ENCODE assay signal across 8 mouse cellular contexts in genomic region chr8:88570293-88570998, GRCm38 (mm10). TPM values are rescaled to one million over a fixed set of nuclear protein-coding genes. Genes with fewer than 3 reads are reported as not detected.
DNase-seq lines count a peak whose midpoint lies in the region; ATAC-seq and TF ChIP-seq lines count a peak whose summit lies in the region.

No protein-coding gene starts in this region.

- H3K4me1 ChIP-seq in intestine, postnatal 0 days (replicated peaks; ENCODE audit: control insufficient read depth, insufficient read depth, low read length) = peaks cover 4% of the 10 kb centered on the region; the same call in 1 of the 2 replicates

- H3K4me2 ChIP-seq in intestine, postnatal 0 days (replicated peaks; ENCODE audit: low read depth) = no peak overlapping the region

- H3K36me3 ChIP-seq in intestine, postnatal 0 days (ENCODE audit: control insufficient read depth, insufficient read depth) = no peaks in the 10 kb centered on the region

- no peak for ATAC-seq in intestine, postnatal 0 days

- intact Hi-C loops in gastrocnemius, postnatal 14 days (cut with DNase I; ENCODE audit: low total_unique reads) = no loop called here
- intact Hi-C loops in left cerebral cortex, postnatal 36 days (cut with DNase I) = no loop called here

- H3K9ac ChIP-seq in intestine, postnatal 0 days (ENCODE audit: low read depth, low read length) = no peak overlapping the region

- no peaks in the 10 kb centered on the region for H3K27me3 ChIP-seq in intestine, postnatal 0 days (replicated peaks; ENCODE audit: control insufficient read depth, insufficient read depth, low read length)

- 48% methylated on average over 10 of the region's 10 CpGs for WGBS in intestine, postnatal 0 days

- no peak for TF ChIP-seq CTCF in intestine, postnatal 0 days (IDR thresholded peaks at IDR 0.05; ENCODE audit: low read depth)
- no peak for TF ChIP-seq CTCF in layer of hippocampus, adult 2 months (conservative IDR thresholded peaks at IDR 0.05)

- H3K9me3 ChIP-seq in intestine, postnatal 0 days (ENCODE audit: control insufficient read depth) = no peaks in the 10 kb centered on the region

- DNase-seq in gastrocnemius, postnatal 14 days = peak; percentile 39
- no peak for DNase-seq in gastrocnemius, adult 8-10 months (ENCODE audit: low spot score in 2 of 2)
- peak; percentile 56 to 64 for DNase-seq in spleen, adult 18-20 months
- no peak for DNase-seq in spleen, adult 12 weeks (ENCODE audit: low spot score)
- peak; percentile 38 for DNase-seq in retina, embryonic 14.5 days (ENCODE audit: low spot score)
- DNase-seq in layer of hippocampus, adult 2 months (ENCODE audit: low spot score in 2 of 2) = no peak
- no peak for DNase-seq in left cerebral cortex, postnatal 36 days (ENCODE audit: low spot score in 2 of 2)

- H3K27ac ChIP-seq in intestine, postnatal 0 days (ENCODE audit: low read depth, low read length) = peak overlapping the region; percentile 64
- H3K27ac ChIP-seq in layer of hippocampus, adult 2 months = no peak overlapping the region

- H3K4me3 ChIP-seq in intestine, postnatal 0 days (ENCODE audit: low read depth, low read length) = no peak overlapping the region
- no peak overlapping the region for H3K4me3 ChIP-seq in layer of hippocampus, adult 2 months

RNA-seq across cellular contexts. Expression of gene Nkd1, which starts 49.3 kb away (rescaled TPM):
- total RNA-seq in gastrocnemius, postnatal 14 days (2021) = 1 to 10 TPM; 3.1 to 4.5 TPM
- total RNA-seq in gastrocnemius, adult 8-10 months (2022) = 1 to 10 TPM in 3 of 4 experiments, under 1 TPM in 1; 0.97 to 1.5 (median 1.4) TPM
- 24.5 and 26.2 TPM in 2 replicates for polyA plus RNA-seq in intestine, postnatal 0 days (2015; fragmentation: Nextera tagmentation; extraction: Ambion mirVana)
- 10 to 100 TPM in 1 of 2 experiments, 1 to 10 TPM in 1; 8.8 to 10.1 TPM for total RNA-seq in layer of hippocampus, adult 2 months (2021)
- total RNA-seq in left cerebral cortex, postnatal 36 days (2021) = 10 to 100 TPM; 18.8 to 18.9 TPM

Comparison
In these comparisons a context has a peak if more than half of its experiments do, and no peak if none do; other contexts are left out.
1. DNase-seq: peak in gastrocnemius, postnatal 14 days (single experiment), spleen, adult 18-20 months (2 of 2) and retina, embryonic 14.5 days (single experiment); none in gastrocnemius, adult 8-10 months (0 of 2), spleen, adult 12 weeks (single experiment), layer of hippocampus, adult 2 months (0 of 2) and left cerebral cortex, postnatal 36 days (0 of 2).